Mouse (Mus musculus) thymus, adult 2 months (tissue): Measurements from ENCODE around the gene Iqch.

Experiments
- CTCF ChIP-seq: fragments of 200-500 bp; IDR thresholded peaks from 2 replicates; pipeline ENCODE4 v1.5.1; 2012; ENCODE audit warnings: mild to moderate bottlenecking, control low read depth, low read length, moderate library complexity, borderline replicate concordance; ENCODE audit not compliant: control insufficient read depth, poor library complexity, insufficient read depth; ENCODE audit errors: extremely low read depth
- POLR2A ChIP-seq: fragments of 200-500 bp; IDR thresholded peaks from 2 replicates; pipeline ENCODE4 v1.6.1; 2012; ENCODE audit warnings: mild to moderate bottlenecking, low read length, control low read depth, moderate library complexity; ENCODE audit not compliant: control insufficient read depth, poor library complexity, insufficient read depth; ENCODE audit errors: extremely low read depth

DNA sequence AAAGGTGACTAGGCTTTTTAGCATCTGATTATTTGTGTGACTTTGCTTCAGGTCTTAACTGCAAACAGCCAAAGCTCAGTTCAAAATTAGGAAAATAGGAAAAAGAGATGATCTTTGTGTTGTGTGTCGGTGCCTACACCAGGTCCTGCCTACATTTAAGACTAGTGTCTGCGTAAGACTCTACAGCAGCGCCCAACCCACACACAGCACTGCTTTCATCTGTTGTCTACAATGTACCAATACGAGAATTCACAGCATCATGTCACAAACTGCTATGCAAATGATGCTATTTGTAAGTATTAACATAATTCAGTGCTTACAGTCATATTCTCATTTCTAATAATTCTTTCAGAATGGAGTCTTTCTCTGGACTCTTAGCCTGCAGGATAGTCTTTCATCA, 108.5 kb downstream of the Iqch start:
- TF ChIP-seq CTCF (no peak), POLR2A (no peak)
